In the genomic region with DNA sequence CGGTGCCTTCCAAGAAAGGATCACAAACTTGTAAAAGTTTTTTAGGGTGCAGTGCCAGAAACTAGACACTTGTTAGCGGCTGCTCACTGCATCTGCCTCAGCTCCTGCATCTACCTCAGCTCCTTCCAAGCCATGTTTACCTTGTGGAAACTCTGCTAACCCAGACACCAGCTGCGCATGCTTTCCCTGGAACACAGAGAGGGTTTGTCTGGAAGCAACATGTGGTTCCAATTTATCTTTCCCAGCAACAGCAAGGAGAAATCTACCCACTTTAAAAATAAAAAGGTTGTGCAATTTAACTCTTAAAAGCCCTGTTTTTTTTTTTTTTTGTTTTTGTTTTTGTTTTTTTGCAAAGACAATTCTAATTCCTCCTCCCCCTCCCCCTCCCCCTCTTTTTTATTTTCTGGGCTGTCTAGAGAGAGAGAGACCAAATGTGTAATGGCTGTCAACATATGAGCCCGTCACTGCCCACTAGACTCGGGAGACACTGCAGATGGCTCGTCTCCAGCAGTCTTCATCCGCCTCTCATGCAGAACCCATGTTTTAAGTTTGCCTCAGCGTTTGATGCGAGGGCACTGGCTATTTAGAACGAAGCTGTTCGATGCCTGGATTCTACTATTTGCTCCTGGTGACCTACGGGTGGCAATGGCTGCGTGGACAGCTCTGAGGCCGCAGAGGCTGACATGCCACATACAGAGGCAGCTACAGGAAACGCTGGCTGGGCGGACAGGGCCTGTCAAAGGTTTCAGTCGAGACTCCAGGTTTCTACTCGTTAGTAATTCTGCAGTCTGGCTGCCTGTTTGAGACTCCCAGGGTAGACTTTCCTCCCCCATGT, we compare ENCODE assay signal across 11 mouse cellular contexts.
DNase-seq lines count a peak whose midpoint lies in the region; ATAC-seq and TF ChIP-seq lines count a peak whose summit lies in the region.
"Had no signal": no experiment of that assay in that cellular context is flagged by ENCODE, and none has a peak within 500 bp of the region (broad histone marks: within the 10 kb centered on the region; RNA-seq: fewer than 3 reads in every experiment).

No protein-coding gene starts in this region.

- H3K36me3 ChIP-seq in kidney, postnatal 0 days (ENCODE audit: insufficient read depth, low read length): no peaks in the 10 kb centered on the region
- no peaks in the 10 kb centered on the region for H3K36me3 ChIP-seq in heart, embryonic 15.5 days

- no peak for DNase-seq in cerebellum, adult 2 months
- no peak for DNase-seq in cerebellum, adult 9-11 months
- DNase-seq in kidney, postnatal 0 days (ENCODE audit: low spot score): no peak
- DNase-seq in kidney, postnatal 14 days: no peak
- peak; percentile 72 for DNase-seq in mesoderm, embryonic 11.5 days (ENCODE audit: low read depth, low spot score)
- no peak for DNase-seq in ovary, postnatal 36 days (ENCODE audit: low spot score)
- DNase-seq: right cerebral cortex, postnatal 14 days had no signal

- TF ChIP-seq POLR2A in cerebellum, adult 2 months (IDR thresholded peaks at IDR 0.05; ENCODE audit: borderline replicate concordance, insufficient read depth, low read length): no peak

- H3K27ac ChIP-seq in cerebellum, adult 2 months (ENCODE audit: insufficient read depth, low read length): 0 out of 2 replicates have a peak overlapping the region, but pooled peaks have one; percentile 60
- H3K27ac ChIP-seq in kidney, postnatal 0 days: peak overlapping the region; percentile 64; the same call in 1 of the 2 replicates
- peak overlapping the region; percentile 78 for H3K27ac ChIP-seq in heart, embryonic 15.5 days
- H3K27ac ChIP-seq: forebrain, embryonic 13.5 days had no signal

- H3K4me2 ChIP-seq in kidney, postnatal 0 days (ENCODE audit: low read length): no peak overlapping the region
- H3K4me2 ChIP-seq in heart, embryonic 15.5 days: no peak overlapping the region
- H3K4me2 ChIP-seq: forebrain, embryonic 13.5 days had no signal

- H3K4me3 ChIP-seq in cerebellum, adult 2 months (replicated peaks; ENCODE audit: insufficient read depth, low read depth, low read length): no peak overlapping the region
- no peak overlapping the region for H3K4me3 ChIP-seq in kidney, postnatal 0 days (replicated peaks; ENCODE audit: low read depth, low read length)
- no peak overlapping the region for H3K4me3 ChIP-seq in heart, embryonic 15.5 days
- H3K4me3 ChIP-seq: forebrain, embryonic 13.5 days had no signal

- no peak for TF ChIP-seq CTCF in cerebellum, adult 2 months (IDR thresholded peaks at IDR 0.05; ENCODE audit: borderline replicate concordance, insufficient read depth, low read depth, low read length)
- no peak for TF ChIP-seq CTCF in kidney, postnatal 0 days (IDR thresholded peaks at IDR 0.05; ENCODE audit: low read depth)

- no peaks in the 10 kb centered on the region for H3K9me3 ChIP-seq in kidney, postnatal 0 days (replicated peaks; ENCODE audit: low read length)
- no peaks in the 10 kb centered on the region for H3K9me3 ChIP-seq in heart, embryonic 15.5 days (replicated peaks)
- H3K9me3 ChIP-seq: forebrain, embryonic 13.5 days had no signal

- no peaks in the 10 kb centered on the region for H3K27me3 ChIP-seq in cerebellum, adult 2 months (ENCODE audit: control insufficient read depth, insufficient read depth, low read length)
- H3K27me3 ChIP-seq in kidney, postnatal 0 days (ENCODE audit: insufficient read depth, low read length): no peaks in the 10 kb centered on the region
- no peaks in the 10 kb centered on the region for H3K27me3 ChIP-seq in heart, embryonic 15.5 days
- H3K27me3 ChIP-seq: forebrain, embryonic 13.5 days; Patski had no signal

- ATAC-seq in kidney, postnatal 0 days (replicated peaks; ENCODE audit: low FRiP score, low read depth): no peak
- no peak for ATAC-seq in heart, embryonic 15.5 days (replicated peaks; ENCODE audit: insufficient number of reproducible peaks, insufficient read depth, low FRiP score, low read depth)
- ATAC-seq in monocyte, adult 5-6 weeks (replicated peaks; ENCODE audit: insufficient number of reproducible peaks, low FRiP score, low TSS enrichment, poor library complexity, severe bottlenecking): no peak
- ATAC-seq: forebrain, embryonic 13.5 days; Patski had no signal

- peaks cover 40% of the 10 kb centered on the region for H3K4me1 ChIP-seq in cerebellum, adult 2 months (ENCODE audit: control insufficient read depth, insufficient read depth, low read length)
- peaks cover 14% of the 10 kb centered on the region for H3K4me1 ChIP-seq in kidney, postnatal 0 days (replicated peaks; ENCODE audit: insufficient read depth, low read length)
- H3K4me1 ChIP-seq in heart, embryonic 15.5 days (replicated peaks): peaks cover 57% of the 10 kb centered on the region

- H3K9ac ChIP-seq in kidney, postnatal 0 days (ENCODE audit: low read depth, low read length): no peak overlapping the region
- H3K9ac ChIP-seq in heart, embryonic 15.5 days: no peak overlapping the region
- H3K9ac ChIP-seq: forebrain, embryonic 13.5 days had no signal

- 34% methylated on average over 18 of the region's 18 CpGs for WGBS in cerebellum, adult 2 months
- WGBS in kidney, postnatal 0 days: 49% methylated on average over 18 of the region's 18 CpGs
- WGBS in heart, embryonic 15.5 days: 55% methylated on average over 18 of the region's 18 CpGs
